Mouse (Mus musculus): ENCODE measurements around the gene Sp8.

DNA sequence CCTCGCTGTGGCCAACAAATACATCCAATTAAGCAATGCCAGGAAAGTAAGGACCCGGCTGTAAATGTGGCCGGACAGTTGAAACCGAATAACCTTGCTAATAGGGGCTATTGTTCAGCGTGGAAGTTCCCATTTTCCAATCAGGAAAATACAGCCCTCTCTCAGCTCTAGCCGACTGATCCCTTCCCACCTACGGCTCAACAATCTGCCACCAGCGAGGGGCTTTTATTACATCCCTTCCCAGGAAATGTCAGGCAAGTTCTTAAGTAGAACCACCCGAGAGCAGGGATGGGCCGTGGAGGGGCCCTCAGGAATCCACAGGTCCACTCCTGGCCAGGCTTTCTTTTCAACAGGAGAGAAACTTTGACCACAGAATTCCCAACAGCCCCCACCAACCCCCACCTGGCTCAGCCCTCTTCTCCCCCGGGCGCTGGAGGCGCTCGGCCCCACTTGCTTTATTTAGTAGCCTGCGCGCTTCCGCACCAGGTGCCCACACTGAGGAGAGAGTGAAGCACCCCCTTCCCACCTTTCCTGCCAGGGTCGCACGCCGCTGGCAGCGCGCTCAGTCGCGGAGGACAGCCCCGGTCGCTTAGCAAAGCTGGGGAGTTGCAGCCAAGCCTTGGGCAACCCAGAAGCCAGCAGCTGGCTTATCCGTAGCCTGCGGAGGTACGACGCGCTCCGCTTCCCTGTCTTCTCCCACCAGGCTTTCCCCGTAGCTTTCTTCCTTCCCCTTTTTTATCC is 3.3 kb upstream of the Sp8 start:
- TF ChIP-seq TCF3 (IDR thresholded peaks at IDR 0.05; ENCODE audit: insufficient read length, low read depth) (no peak), CEBPB (IDR thresholded peaks at IDR 0.05; ENCODE audit: insufficient read depth, poor library complexity, severe bottlenecking) (no peak), TCF12 (IDR thresholded peaks at IDR 0.05; ENCODE audit: insufficient read depth, poor library complexity, severe bottlenecking) (no peak), MAX (IDR thresholded peaks at IDR 0.05; ENCODE audit: low read depth) (no peak), MYOD1 (IDR thresholded peaks at IDR 0.05; ENCODE audit: control insufficient read depth in 1 of 3, insufficient read length in 2 of 3, low read depth in 2 of 3) (no peak), E2F4 (IDR thresholded peaks at IDR 0.05; ENCODE audit: insufficient read depth) (no peak), POLR2AphosphoS2 (IDR thresholded peaks at IDR 0.05; ENCODE audit: insufficient read length, low read depth) (no peak), POLR2A (IDR thresholded peaks at IDR 0.05; ENCODE audit: insufficient read length, low read depth) (no peak), SRF (IDR thresholded peaks at IDR 0.05; ENCODE audit: control insufficient read depth, insufficient read length, low read depth) (no peak), USF1 (IDR thresholded peaks at IDR 0.05; ENCODE audit: low read depth) (no peak)
